Mouse (Mus musculus) effector memory CD4-positive, alpha-beta T cell, adult 7 months (primary cell): Measurements from ENCODE around the gene Vmn1r93. TPM values are rescaled to one million over a fixed set of nuclear protein-coding genes. Genes with fewer than 3 reads are reported as not detected.

ENCODE experiments used
- polyA plus RNA-seq: library from polyadenylated mRNA; unstranded; fragments of 100-300 nt; shearing (Covaris generic); gene quantifications from one replicate; pipeline ENCODE4 v1.2.1, GENCODE M21; 2017

The Vmn1r93 gene
- polyA plus RNA-seq, result not detected

DNA sequence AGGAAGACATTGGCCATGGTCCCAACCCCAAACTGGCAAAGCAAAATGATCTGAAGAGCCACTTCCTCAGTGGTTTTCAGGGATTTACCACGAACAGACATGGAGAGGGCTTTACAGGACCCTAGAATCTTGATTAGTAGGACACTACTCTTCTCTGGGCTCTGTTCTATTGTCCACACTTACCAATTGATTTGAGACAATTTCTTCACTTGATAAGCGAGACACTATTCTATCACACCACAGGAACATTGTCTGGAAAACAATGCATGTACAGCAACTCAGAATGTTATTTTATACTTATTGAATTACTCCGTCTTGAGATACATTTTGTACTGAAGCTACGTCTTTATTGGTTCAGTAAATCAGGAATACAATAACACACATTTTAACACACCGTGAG is at the start of gene Vmn1r93:
Vmn1r93 (minus strand) TSS at position 101 of the 400 bp plus-strand sequence.

DNA sequence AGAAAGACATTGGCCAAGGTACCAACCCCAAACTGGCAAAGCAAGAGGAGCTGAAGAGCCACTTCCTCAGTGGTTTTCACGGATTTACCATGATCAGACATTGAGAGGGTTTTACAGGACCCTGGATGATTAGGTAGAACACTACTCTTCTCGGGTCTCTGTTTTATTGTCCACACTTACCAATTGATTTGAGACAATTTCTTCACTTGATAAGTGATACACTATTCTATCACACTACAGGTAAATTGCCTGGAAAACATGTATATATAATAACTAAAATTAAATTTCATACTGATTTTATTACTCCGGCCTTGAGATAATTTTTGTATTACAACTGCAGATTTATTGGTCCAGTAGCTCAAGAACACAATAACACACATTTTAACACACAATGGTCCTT is 29.4 kb upstream of the Vmn1r93 start, which contains the start of gene Vmn1r94:
Vmn1r94 (minus strand) TSS at position 101 of the 400 bp plus-strand sequence.

DNA sequence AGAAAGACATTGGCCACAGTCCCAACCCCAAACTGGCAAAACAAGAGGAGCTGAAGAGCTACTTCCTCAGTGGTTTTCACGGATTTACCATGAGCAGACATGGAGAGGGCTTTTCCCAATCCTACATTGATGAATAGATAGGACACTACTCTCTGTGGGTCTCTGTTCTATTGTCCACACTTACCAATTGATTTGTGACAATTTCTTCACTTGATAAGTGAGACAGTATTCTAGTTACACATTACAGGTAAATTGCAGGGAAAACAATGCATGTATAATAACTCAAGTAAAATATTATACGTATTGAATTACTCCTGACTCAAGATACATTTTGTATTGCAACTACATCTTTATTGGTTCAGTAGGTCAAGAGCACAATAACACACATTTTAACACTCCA is 16.4 kb downstream of the Vmn1r93 start, which contains the start of gene Gm16442:
Gm16442 (minus strand) TSS at position 101 of the 400 bp plus-strand sequence.

DNA sequence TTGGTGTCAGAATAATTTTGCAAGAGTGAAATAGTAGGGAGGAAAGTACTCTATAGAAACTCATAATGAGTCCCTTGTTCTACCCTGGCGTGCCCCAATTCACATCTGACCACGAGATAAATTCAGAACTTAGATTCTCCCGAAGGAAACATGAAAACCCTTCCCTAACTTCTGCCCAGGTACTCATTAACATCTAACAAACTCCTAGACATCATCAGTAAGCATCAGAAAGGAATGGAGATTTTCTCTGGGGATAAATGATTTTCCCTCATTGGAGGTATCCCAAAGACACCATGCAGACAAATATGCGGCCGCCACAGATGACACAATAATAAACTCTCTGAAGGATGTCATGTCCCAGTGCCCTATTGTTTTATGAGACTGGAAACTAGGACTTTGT is 39.5 kb downstream of the Vmn1r93 start, which contains the start of gene Vmn1r91:
Vmn1r91 (plus strand) TSS at position 301 of the 400 bp plus-strand sequence.

Other genes starting within 250 kb of the Vmn1r93 start
- 42.3 TPM for gene Pvr, start 217.9 kb downstream of the Vmn1r93 start, polyA plus RNA-seq
- gene Igsf23, start 188.3 kb downstream of the Vmn1r93 start, polyA plus RNA-seq, result 0.94 TPM
- 0.18 TPM for gene Ceacam20, start 173.7 kb downstream of the Vmn1r93 start, polyA plus RNA-seq
- 0.26 TPM for gene Nlrp9b, start 147.6 kb downstream of the Vmn1r93 start, polyA plus RNA-seq
- 0.87 TPM for gene Vmn1r91, start 39.4 kb downstream of the Vmn1r93 start, polyA plus RNA-seq
- not detected for gene Gm16442, start 16.5 kb downstream of the Vmn1r93 start, polyA plus RNA-seq
- not detected for gene Vmn1r94, start 29.3 kb upstream of the Vmn1r93 start, polyA plus RNA-seq
- gene Vmn1r95, start 54.6 kb upstream of the Vmn1r93 start, polyA plus RNA-seq, result 0.55 TPM
- not detected for gene Gm6164, start 66.5 kb upstream of the Vmn1r93 start, polyA plus RNA-seq
- gene Gm4498, start 94.7 kb upstream of the Vmn1r93 start, polyA plus RNA-seq, result not detected
- not detected for gene Gm5890, start 123.7 kb upstream of the Vmn1r93 start, polyA plus RNA-seq
- not detected for gene Gm4133, start 195.0 kb upstream of the Vmn1r93 start, polyA plus RNA-seq
- not detected for gene Gm5728, start 236.3 kb upstream of the Vmn1r93 start, polyA plus RNA-seq